Mouse (Mus musculus): Measurements from ENCODE around the gene Scgb3a1.

Scgb3a1 gene

DNA sequence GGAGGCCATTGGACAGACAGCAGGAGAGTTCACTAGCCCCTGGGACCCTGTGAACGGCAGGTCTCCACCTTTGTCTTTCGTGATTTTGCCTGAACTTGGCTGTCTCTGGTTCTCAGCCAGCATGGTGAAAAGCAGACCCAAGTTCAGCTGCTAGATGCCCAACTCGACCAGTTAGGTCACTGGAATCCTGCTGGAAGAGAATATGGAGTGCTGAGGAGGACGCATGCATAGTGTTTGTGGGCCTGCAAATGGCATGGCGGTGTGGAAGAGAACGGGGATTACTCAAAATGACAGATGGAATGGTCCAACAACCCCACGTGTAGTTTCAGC lies 4.0 kb upstream of the Scgb3a1 start:
- 73% methylated on average over 7 of the region's 7 CpGs for WGBS

DNA sequence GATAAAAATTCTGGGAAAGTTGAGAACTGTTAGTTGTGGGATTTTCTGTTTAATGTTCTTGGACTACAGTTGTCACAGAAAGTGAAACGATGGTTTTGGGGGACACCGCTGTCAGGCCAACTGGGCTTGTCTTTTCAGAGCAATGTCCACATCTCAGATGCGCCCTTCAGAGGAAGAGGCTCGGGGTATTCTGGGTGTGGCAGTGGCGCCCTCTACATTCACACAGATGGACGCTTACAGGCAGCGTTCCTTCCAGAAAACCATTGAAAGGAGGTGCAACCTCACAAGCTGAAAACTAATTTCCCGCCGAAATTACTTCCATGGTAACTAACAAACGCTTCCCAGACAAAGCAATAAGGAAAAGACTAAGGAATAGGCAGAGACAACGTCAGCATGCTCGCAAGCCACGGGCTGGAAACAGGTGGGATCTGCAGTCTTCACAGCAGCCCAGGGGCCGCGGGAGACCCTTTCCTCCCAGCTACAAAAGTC lies 1.1 kb upstream of the Scgb3a1 start:
- WGBS = 59% methylated on average over 15 of the region's 15 CpGs

DNA sequence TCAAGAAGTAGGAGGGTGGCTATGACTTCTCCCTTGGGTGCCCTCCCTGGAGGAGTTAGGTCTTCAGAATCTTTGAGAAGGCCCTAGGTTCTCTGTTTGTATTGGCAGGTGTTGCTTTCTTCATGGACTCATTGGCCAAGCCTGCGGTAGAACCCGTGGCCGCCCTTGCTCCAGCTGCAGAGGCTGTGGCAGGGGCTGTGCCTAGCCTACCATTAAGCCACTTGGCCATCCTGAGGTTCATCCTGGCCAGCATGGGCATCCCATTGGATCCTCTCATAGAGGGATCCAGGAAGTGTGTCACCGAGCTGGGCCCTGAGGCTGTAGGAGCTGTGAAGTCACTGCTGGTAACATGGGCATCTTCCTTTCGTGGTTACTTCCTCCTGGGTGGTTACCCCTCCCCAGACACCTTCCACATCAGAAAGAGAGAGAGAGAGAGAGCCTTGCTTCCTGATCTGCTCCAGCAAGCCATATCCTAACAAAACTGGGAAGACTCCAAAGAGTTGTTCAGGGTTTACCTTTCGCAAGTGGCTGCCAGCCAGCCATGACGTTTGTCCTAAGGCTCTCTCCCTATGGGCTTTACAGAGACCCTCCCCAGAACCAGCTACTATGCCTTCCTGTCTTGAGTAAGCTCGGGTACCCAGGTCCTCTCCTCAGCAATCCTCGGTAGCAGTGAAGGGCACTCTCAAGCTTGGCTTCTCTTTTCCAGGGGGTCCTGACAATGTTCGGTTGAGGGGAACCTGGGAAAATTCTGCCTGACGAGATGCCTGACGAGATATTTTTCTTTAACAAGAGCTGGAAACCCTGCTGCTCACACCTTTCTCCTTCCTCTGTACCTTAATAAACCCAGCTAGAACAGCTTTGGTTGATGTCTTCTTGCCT lies 1.1 kb downstream of the Scgb3a1 start:
- WGBS = 73% methylated on average over 12 of the region's 12 CpGs

DNA sequence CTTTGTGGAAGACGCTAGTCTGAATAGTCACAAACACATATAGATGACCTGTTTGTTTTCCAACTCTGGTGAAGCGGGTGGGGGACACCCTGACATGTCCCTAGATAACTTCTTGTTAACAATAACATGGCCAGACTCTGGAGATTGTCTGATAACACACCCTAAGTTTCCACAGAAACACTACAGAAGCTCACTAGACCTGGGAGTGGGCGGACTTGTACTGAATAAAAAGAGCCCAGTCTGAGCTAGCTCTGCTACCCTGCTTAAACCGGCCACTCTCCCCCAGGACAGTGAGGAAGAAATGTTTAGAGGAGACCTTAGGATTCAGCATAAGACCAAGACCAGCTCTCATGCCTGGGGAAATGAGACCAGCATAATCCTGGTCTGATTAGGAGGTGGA lies 2.1 kb downstream of the Scgb3a1 start:
- WGBS = 66% methylated on average over 4 of the region's 4 CpGs

DNA sequence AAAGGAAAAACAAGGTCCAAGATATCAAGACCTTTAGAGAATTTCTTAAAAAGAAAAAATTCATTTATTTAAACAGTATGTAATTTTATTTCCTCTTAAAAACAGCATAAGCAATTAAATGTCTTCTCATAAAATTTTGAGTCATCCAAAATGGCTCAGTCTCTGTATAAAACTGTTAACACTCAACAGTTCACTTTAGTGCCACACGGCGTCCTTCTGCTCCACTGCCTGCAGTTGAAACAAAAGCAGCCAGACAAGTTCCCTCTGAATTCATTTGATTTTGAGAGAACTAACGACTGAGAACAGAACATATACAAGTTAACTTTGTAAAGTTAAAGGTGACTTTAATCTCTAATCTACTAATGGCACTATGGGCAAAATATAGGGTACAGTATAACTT lies 10.0 kb downstream of the Scgb3a1 start:
- WGBS = 33% methylated on average over 3 of the region's 3 CpGs

DNA sequence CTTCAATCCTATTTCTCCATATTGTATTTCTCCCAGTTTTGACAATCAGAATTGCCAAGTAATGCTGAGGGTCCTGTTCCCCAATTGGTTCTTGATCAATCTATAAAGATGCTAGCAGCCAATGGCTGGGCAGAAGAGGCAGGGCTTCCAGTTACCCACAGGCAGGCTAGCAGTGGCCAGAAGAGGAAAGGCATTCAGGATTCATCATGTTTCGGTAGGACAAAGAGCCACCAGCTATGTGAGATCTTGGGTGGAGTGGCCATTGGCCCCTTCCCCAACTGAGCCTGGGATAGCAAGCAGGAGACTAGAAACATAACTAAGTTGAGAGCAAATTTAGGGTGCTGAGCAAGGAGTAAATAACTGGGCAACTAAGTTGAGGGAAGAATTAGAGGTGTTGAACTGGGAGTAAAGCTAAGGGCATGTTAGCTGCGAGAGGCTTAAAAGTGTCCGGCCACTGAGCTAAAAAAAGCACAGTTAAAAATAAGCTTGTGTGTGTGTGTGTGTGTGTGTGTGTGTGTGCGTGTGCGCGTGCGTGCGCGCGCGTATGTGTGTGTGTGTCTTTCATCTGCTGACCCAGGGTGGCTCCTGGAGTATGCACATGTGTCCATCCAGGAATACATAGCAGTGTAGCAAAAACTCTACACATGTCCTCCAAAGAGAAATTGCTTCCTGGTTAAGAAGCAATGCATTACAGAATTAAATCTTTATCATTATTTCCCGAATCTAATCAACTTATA lies 21.0 kb downstream of the Scgb3a1 start:
- 87% methylated on average over 12 of the region's 12 CpGs for WGBS

DNA sequence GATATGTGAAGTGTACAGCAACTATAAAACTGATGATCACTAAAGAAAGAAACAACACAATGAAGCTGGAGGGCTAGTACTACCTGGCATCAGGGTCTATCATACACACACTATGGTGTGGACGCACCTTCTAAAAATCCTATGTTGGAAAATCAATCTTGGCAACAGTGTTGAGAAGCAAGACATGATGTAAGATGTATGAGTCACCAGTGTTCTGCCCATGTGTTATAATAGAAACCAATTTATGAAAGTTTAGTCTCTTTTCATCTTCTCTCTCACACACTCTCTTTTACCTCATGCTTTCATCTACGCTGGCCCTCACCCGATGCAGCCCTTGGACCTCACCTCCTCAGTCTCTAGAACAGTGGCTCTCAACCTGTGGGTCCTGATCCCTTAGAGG lies 31.6 kb downstream of the Scgb3a1 start:
- WGBS = 57% methylated on average over 3 of the region's 3 CpGs

DNA sequence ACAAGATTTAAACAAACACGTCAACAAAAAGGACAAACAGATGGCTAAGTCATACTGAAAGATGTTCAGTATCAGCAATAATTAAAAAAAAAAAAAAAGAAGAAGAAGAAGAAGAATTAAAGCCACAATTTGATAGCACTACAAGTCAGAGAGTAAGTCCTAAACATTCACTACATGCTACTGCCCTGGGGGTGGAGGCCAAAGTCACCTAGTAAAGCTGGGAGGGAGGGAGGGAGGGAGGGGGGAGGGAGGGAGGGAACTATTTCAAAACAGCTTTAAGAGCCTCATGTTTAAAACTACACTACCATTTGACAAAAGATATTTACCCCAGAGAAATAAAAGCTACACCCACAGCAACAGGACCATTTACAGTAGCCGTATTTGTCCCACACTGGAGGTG lies 32.3 kb downstream of the Scgb3a1 start:
- WGBS = 63% methylated on average over 2 of the region's 2 CpGs

DNA sequence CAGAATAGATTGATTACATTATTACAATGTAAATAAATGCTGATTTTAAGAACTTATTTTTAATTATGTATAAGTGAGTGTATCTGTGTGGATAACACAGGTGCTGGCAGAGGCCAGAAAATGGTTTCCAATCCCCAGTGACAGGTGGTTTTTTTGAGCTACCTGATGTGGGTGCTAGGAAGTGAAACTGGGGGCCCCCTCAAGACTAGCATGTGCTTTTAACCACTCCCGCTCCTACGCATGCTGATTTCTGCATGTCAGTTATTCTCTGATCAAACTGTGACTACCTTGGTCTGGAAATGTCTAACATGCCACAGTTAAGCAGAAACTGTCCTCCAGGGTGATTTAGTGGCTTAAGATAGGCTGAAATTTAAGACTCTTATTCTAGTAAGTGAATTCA lies 33.1 kb downstream of the Scgb3a1 start:
- WGBS = 95% methylated on average over 2 of the region's 2 CpGs

DNA sequence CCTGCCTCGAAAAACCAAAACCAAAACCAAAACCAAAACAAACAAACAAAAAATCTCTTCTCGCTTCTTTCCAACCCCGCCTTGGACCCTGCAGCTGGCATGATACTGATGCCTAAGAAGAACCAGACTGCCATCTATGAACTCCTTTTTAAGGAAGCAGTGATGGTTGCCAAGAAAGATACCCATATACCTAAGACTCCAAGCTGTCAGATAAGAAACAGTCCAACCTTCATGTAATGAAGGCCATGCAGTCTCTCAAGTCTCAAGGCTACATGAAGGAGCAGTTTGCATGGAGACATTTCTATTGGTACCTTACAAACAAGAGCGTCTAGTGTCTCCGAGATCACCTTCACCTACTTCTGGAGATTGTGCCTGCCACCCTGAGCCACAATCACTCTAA lies 34.4 kb downstream of the Scgb3a1 start:
- WGBS = 89% methylated on average over 5 of the region's 5 CpGs

DNA sequence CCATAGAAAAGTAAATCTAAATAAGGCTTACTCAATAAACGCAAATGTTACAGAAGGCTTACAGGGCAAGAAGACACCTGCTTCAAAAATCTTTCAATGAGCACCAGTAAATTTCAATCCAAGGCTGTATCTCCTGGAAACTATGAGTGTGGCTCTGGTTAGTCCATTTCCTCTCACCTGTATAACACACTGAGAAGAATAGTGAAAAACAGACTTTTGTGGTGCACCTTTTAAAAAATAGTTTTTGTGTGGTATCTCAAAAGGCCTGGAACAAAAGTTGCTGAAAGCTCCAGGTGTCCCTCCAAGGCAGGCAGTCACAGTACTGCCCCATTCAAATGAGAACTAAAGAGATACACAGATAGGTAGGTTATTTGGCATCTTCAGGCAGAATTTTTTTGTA lies 35.7 kb downstream of the Scgb3a1 start:
- 93% methylated on average over 1 of the region's 1 CpGs for whole genome bisulfite sequencing

DNA sequence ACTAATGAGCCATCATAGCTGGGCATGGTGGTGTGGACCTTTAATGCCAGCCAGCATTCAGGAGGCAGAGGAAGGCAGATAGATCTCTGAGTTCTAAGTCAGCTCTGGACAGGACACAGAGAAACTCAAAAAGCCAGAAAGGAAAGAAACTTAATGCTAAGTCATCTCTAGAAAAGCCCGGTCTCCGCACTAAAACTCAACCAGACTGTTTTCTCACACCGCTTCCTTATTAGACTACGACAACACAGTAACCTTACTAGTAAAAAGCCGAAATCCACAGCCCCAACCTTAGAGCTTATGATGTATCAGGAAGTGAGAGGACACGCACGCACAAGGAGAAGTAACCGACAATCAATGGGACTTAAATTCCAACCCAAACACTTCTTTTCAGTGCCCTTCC lies 38.6 kb downstream of the Scgb3a1 start:
- WGBS = 92% methylated on average over 8 of the region's 8 CpGs

DNA sequence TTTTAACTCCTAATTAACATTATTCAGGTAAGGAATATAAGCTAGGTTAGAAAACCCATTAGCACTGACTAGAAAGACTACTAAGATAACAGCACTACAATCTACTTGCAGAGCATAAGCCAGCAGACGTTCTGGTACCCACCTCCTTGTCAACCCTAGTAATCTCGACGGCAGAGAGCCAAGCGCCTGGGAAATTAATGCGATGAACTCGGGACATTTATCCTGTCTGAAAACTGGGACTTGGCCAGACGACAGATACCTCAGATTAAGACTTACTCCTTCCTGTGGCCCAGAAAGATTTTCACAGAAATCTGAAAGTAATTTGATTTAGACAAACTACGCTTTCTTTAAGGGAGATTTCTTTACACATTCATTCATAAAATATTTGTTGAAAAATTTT lies 41.4 kb downstream of the Scgb3a1 start:
- 70% methylated on average over 8 of the region's 8 CpGs for WGBS

DNA sequence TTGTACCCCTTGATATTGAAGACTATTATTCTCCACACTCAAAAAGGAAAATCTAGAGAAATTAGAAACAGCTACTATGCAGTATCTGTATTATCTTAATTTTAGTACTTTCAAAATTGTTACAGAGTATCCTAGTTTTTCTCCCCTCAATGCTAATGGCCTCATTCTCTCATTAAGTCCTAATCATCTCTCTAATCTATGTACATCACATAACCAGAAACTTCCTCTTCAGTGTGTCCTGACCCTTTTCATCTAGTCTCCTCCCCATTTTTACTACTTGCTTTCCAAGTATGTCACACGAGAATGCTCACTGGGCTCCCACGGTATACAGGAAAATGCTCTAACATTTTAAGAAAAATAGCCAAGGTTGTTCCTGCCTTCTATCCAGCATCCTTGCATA lies 44.4 kb downstream of the Scgb3a1 start:
- 60% methylated on average over 2 of the region's 2 CpGs for WGBS

DNA sequence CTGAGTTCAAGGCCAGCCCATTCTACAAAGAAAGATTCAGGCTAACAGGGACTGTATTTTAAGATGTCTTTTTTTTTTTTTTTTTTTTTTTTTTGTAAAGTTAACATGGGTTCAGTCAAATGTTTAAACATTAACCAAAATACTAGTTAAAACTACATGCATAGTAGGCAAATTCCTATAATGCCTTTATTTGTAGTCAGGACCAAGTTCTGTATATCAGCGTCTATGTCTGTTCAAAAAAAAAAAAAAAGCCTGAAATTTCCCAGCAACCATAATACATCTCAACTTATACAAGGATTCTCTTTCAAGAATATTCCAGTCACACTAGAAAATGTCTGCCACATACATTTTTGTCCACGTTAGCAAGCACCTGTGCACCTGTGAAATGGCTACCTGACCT lies 47.3 kb downstream of the Scgb3a1 start:
- 40% methylated on average over 2 of the region's 2 CpGs for WGBS

DNA sequence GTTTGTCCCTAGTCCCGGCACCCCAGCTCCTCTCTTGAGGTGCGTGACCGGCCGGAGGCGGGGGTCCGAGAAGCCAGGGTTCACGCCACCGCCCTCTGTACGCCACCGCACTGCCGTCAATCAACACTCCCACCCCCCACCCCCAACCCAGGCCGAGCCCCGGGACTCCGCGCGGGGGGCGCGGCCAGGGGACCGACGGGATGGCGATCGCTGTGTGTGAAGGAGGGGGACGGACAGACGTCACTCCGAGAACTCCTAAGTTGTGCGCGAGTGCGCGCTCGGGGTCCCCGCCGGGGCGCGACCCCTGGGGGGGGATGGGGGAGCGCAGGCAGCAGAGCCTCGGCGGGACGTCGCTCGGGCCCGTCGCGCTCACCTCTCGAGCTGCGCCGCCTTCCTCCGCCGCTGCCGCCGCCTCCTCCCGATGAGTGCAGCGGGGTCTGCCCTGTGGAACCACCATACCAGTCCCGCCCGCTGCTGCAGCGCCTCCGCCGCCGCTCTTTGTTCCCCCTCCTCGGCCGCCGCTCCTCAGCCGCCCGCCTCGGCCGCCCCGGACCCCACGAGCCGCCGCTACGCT lies 48.7 kb downstream of the Scgb3a1 start:
- under 1% methylated on average over 68 of the region's 70 CpGs for WGBS

DNA sequence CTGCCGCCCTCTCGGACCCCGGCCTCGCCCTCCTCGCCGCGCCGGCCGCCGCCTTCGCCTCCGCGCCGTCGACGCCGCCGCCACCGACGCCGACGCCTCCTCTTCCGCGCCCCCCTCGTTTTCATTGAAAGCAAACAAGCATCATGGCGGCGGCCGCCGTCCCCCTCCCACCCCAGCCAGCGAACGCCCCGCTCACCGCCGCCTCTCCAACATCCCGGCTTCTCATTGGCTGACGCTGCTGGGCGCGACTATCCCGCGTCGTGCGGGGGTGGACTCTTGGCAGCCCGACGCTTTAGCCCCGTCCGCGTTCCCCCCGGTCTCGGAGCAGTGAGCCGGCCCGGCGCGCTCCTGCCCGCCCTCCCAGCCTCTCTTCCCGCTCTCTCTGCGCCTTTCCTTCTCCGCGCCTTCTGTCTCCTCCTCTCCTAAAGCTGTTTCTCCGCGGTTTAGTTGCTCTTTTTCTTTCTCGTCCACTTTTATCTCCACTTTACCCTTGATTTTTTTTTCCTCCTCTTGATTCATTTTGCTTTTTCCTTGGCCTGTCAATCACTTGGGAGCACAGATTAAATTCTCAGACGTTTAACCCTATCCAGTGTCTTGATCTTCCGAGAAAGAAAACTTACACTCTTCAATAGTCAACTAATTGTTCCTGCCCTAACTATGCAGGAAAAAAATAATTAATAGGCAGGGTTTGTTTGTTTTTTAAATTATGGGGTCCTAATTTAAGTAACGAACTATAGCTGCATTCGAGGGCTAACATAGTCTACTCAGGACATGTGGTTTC lies 49.3 kb downstream of the Scgb3a1 start, which contains the start of gene Cnot6:
Gene Cnot6, minus strand, starts transcription at position 169 of the 781 bp plus-strand sequence.
- under 1% methylated on average over 64 of the region's 65 CpGs for WGBS

DNA sequence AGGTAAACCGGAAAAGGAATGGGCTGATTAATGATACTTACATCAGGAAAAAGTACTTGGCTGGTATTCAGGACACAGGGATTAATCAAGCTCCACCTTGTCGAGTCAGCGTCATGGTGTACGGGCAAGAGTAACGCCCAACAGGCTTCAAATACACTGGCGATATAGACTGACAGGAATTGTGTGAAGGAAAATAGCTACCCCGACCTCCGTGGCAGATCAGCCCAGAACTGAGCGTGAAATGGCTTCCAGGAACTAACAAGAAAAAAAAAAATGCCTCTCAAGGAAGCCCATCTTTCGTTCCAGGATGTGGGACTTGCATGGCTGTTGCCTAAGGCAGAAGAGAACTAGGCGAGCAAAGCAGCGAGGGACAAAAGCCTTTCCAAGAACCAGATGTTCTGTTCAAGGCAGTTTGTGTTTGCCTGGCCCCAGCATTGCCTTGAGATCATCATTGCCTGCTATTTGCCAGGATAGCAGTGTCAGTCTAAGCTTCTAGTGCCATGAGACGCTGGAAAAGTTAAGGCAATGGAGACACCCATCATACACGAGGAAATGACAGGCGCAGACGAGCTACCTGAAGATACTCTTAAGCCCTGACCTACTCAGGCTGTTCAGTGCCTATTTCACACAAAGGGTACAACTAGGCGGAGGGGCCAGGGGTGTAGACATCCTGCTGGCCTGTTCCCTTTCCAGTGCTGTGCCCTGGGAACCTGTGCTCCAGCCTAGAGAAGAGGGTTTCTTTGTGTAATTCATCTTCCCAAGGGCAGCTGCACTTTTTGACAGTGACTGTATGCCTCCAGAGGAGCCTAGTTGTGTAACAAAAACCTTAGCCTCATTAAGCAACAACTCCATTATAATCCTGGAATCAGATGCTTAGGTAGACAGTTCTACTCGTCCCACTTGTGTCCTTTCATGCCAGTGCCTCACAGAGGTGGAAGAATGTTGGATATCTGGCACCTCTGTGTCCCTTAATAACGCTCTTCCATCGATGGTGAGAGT lies 50.2 kb downstream of the Scgb3a1 start:
- WGBS = 32% methylated on average over 20 of the region's 20 CpGs

Measured in cerebral cortex, adult 2 months (tissue).